Mouse (Mus musculus) 3T3-L1 (cell line): ENCODE measurements at regions not wholly inside any gene's neighbourhood (a gene's known extent, or its start where the extent isn't known, plus 50 kb on each side); places are given as distances from the start of the nearest gene placed in this dataset.

Source experiments
- DNase-seq: peaks from one replicate; pipeline ENCODE4 v3.0.0-alpha.2; 2015; ENCODE audit warnings: low read depth, low spot score

DNA sequence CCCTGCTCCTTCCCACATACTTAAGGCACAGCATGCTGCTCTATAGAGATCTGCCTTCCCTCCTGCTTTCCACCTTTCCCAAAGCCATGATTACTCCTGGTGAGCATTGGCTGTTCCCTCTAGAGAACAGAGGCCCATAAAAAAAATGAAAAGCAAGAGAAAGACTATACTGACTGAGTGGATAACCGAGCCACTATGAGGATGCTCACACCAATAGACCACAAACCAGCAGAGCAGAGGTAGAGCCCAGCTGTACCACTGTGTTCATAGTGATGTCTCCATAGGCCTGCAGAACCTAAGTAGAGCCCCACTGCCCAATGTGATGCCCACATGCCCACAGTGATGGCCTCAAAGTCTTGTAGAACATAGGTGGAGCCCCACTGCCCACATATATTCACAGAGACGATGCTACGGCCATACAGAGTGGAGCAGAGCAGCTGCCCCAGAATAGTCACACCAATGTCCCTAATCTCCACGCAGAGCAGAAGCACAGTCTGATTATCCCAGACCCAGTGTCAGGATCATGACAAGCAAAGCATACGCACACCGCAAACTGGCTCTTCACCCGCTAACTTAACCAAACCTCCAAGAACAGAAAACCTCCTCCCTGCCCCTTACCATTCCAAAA, 174.8 kb upstream of the Nr4a3 start:
- no peak for DNase-seq

DNA sequence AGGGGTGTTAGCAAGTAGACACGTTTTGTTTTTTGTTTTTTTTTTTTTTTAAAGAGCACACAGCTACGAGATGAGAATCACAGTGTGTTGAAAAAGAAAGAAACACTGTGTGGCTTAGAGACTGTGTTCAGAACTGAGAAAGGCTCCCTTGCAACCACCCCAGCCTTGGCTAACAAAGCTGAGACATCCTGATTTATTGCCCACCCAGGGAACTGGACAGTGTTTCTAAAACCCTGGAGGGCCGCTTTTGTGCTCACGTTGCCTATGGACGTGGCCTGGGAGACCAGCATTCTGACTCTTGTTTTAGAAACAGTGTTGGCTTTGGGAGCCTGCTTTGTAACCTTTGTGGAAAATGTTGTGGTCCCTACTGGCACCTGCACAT, 174.3 kb upstream of the Nr4a3 start:
- DNase-seq, result no peak

DNA sequence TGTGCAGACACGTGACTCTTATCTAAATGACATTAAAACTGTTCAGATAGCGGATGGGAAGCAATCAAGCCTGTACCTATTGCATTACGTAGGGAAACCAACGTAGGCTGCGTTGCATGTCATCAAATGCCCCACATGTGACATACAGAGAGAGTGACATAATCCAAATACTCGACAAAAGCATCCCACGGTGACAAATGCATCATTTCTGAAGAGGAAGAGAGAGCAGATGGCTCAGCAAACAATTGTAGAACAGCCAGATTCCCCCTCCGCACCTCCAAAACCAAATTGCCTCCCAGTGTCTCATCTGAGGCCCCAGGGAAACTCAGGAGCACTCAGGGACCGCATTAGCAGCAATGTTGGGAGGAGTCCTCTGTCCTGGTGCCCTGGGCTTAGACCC, 163.4 kb upstream of the Nr4a3 start:
- no peak for DNase-seq

DNA sequence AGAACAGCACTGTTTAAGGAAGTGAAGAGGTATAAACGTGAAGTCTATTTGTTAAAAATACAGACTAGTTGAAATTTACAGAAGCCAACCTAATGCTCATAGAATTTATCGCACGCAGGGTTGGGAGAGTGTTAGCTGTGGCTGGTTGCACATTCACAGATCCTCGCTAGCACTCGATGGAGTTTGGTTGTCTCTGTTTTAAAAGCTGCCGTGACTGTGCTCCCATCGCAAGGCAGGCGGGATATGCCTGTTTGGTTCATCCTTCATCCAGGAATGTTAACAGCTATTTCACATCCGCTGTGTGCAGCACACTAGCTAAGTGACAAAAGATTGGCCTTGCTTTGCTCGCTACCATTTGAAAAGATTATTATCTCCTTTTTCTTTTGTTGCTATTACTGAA, 162.9 kb upstream of the Nr4a3 start:
- DNase-seq, result no peak

DNA sequence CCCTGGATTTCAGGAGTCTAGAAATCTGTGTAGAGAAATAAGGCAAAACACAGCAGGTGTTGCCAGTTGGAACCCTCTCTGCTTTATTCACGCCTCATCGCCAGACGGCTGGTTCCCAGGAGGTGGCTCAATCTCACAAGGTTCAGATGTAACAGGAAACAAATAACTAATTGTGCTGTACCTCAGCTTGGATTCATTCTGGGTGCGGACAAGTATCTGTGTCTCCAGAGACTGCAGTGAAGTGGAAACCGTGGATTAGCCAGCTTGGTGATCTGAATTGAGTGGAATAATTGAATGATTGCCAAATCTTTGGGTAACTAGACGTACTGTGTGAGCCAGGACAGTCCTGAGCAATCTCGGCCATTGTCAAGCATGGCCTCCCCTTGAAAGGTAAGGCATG, 145.4 kb upstream of the Nr4a3 start:
- DNase-seq, result no peak

DNA sequence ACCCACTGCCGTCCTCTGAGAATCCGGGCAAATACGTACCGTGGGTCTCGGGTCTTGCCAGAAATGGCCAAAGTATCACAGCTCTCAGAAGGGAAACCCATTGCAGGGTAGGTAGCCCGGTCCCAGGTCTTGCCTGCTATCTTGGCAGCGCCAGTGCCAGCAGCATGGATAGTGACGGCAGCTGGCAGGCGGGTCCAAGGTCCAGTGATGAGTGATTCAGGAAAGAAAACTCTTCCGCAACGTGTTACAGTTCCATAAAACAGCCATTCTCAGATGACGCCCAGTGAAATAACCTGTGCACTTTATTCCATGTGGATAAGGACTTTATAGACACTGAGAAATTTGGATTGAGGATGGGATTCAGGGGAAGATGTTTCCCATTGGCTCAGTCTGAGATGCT, 142.2 kb upstream of the Nr4a3 start:
- DNase-seq, result no peak

DNA sequence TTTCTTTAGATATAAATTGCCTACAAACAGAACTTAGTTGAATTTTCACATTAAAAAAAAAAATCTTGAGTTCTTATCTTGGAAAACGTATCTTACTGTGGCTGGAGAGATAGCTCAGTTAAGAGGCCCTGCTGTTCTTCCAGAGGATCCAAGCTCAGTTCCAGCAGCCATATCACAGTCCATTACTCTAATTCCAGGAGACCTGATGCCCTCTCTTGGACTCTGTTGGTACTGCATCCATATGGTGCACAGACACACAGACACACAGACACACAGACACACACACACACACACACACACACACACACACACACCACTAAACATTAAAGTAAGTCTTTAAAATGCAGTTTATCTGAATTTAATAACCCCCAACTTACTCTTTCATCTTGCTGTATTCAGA, 132.7 kb upstream of the Nr4a3 start:
- peak; percentile 24 for DNase-seq

DNA sequence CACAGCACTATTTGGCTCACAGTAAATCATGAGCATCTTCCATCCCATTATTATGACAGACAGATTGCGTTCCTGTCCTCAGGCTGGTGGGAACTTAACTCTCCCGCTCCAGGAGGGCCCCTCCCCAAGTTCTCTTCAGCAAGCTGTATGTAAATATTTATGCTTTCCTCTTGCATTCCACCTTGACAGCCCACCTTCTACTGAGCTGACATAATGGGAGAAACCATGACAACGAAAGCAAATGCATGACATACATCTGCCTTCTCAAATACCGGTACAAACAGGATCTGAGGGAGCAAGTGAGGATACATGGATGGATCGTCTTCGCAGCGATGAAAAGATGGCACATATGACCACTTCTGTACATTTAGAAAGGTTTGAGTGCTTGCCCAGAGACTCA, 125.4 kb upstream of the Nr4a3 start:
- DNase-seq, result no peak

DNA sequence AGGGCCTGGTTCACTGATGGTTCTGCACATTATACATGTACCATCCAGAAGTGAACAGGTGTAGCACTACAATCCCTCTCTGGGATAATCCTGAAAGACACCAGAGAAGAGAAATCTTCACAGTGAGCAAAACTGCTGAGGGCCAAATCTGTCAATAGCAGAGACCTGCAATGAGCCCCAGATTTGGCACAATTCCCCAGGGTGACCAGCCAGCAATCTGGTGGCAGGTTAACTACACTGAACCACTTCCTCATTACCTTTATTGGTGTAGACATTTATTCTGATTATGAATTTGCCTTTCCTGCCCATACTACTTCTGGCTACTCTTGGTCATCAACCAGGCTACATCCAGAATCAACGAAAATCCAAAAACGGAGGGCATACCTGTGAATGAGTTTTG, 113.5 kb upstream of the Nr4a3 start:
- no peak for DNase-seq

DNA sequence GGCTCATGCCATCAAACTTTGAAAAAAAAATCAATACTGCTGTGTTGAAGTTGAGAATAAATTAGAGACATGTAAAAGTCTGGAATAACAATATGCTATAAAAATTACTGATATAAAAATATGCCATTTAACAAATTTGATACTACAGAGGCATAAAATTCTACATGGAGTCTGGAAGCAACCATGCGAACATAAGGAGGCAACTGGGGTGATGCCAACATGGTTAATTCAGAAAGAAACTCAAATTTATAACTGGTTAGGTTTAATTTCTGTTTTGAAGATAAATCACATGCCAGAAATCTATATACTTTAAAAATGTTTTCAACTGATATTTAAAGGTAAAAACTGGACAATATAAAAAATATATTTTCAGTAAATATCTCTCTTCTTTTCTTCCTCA, 111.4 kb upstream of the Nr4a3 start:
- no peak for DNase-seq

DNA sequence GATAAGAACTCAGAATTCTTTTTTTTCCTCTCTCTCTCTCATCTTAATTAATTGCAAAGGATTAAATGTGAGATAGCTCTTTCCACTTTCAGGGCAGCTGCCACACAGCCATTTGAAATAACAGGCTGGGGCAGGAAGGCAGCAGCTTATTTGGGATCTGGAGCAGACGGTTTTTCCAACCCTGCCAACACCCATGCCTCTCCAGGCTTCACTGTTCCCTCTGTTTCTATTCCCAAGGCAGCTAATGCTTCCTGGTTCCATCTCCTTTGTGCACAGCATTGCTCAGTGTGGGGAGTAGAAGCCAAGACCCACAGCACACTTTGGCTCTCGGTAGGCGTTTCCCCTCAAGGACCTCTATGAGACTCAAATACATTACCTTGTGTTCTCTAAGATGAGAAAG, 109.4 kb upstream of the Nr4a3 start:
- no peak for DNase-seq

DNA sequence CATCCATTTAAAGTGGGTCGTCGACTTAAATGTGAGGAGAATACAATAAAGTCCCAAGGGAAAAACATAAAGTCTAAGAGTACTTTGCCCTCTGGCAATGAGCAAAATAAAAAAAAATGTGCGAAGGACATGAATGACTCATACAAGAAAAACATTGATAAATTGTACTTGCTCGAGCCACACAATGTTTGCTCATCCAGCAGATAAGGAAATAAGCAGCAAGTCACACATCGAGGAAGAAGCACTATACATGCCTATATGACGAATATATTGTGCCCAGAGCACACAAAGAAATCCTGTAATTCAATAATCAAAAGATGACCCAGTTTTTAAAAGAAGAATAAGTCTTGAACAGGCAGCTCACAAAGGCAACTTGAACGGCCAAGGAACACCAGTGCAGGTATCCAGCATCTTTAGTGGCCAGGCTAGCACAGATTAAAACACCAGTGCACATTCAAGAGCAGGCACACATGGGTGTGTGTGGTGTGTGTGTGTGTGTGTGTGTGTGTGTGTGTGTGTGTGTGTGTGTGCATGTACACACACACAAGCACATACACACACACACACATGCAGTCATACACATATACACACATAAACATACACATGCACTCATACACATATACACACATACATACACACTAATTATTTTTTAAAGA, 108.4 kb upstream of the Nr4a3 start:
- peak; percentile 4 for DNase-seq

DNA sequence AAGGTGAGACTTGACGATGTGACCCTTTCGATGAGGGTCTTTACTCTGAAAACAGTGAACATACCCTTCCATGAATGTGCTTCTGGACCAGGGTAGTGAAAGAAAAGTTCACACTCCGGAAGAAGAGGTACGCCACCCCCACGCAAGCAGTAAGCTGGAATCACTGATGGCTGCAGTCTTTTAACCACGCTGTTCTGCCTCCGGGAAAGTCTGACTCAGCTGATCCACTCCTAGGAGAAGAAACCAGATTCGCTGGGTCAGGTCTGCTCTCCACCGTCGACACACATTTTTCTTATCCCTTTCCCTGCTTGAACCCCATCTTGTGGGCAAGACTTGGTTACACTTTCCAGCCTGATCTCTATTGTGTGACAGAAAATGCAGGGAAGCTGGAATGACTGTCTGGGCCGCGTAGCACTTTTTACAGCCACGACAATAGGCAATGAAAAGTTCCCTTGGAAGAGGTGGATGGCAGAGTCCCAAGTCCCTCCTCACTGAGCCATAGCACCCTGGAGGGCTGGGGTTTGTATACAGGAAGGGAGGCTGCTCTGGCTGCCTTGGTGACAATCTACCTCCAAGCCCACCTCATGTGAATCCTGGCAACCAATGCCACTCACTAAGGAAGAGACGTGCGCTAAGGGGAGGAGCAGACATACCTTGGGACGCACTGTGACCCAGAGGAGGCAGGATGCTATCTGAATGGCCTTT, 96.9 kb upstream of the Nr4a3 start:
- DNase-seq, result no peak

DNA sequence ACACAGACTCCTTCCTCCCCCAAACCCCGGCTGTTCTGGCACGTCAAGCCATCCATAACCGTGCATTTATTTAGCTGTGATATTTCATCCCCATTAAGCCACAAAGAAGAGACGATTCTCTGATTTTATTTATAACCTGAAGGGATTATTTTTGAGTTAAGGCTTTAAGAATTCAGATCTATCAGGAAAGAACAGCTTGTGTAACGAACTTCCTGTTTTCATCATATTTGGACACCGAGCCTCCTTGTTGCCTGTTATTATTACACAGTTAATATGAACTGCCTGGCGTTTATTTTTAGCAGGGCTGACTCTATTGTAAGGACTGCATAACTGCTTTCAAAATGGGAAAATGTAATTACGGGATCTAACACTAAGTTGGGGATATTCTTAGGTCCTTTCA, 96.2 kb upstream of the Nr4a3 start:
- DNase-seq, result no peak

DNA sequence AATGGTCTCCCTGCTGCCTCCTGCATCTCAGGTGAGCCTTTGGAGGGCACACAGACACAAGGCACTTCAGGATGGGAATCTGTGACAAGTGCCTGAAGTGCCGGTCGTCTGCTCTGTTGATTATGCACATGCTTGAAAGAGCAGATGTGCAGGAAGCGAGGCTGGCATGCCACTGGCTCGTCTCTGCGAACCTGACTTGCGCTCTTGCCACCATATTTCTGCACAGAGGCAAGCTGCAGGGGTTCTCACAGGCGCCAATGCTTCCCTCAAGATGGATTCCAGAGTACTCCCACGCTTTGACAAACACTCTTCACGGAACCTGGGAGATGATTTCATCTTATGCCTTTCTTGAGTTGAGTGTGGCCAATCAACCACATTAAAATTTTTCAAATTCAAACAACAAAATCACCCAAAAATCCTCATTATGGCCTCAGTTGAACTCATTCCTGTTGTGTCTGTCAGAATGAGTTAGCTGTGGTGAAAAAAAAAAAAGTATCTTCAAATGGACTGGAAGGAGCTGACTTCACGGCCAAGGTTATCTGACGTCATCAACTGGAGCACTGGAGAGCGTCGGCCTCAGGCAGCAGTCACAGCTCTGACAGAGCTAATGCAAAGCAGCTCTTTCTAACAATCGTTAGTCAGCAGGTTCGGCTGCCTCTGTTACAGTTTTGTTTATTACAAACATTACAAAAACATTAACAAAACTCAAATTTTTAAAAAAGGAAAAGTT, 90.2 kb upstream of the Nr4a3 start:
- no peak for DNase-seq

DNA sequence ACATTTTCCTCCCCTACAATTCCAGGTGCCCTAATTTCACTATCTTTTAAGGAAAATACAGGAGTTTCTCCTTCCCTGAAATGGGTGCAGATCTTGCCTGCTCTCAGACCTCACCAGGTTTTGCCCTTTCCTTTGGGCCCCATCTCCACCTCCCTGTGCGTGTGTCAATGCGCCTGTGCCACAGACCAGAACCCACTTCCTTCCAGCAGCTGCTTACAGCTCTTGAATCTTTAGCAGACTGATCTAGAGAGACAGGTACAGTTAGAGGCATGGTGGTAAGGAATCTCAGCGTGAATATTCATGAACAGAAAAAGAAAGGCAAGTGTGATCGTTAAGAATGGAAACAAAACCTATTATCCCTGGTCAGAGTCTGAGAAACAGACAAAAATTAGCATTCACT, 80.3 kb upstream of the Nr4a3 start:
- DNase-seq, result no peak

DNA sequence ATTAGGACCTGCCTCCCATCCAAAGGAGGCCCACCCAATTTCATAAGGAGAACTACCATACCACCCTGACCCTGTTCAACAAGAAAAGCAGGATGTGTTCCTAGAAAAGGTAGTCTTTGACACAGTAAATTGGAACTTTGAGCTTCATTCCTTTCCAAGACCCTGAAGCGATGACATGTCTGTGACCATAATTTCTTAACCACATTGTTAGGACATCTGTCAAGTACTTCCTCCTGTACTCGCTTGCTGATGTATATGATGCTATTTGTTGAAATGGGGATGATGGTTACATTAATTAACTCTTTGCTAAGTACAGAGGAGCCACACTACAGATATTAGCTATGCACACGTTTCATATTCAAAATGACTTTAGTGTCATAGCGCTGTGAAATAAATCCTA, 73.1 kb upstream of the Nr4a3 start:
- no peak for DNase-seq

DNA sequence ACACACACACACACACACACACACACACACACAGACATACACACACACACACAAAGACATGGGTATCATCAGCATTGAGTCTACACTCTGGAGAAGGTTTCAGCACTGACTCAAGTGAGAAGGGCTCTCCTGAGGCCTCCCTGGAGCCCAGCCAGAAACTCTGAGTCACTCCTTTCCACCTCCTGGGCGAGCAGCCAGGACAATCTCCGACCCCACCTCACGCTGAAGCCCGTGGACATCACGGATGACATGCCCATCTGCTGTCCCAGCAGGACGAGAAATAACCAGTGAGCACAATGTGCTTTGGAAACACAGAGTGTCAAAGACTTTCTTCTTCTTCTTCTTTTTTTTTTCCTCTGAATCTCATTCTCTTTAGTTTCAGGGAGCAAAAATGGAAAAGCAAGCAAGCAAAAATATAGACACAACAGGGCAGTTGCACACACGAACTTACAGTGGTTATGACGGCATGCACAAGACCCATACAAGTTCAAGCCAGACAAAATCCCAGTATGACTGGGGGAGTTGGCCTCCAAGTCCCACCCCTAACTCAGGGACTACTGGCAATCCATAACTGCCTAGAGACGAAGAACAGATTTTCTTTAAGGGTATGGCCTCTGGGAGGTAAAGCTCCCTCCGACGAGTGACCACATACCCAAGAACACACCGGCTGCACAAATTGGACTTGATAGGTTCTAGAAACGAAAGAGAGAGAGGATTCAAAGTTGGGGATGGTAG, 65.2 kb upstream of the Nr4a3 start:
- DNase-seq, result peak; percentile 71
